Mouse (Mus musculus): Measurements from ENCODE around the gene Ccer2. TPM values are rescaled to one million over a fixed set of nuclear protein-coding genes. Genes with fewer than 3 reads are reported as not detected.

Gene Ccer2
- total RNA-seq, 1 experiment from 2014 or later: not detected

- no peak for DNase-seq
Measured at GRCm38 (mm10) chr7:28791706-28792105, 35.7 kb downstream of the Ccer2 start.

- DNase-seq: no peak
Measured at GRCm38 (mm10) chr7:28792391-28793185, 36.6 kb downstream of the Ccer2 start.

- DNase-seq: no peak
Measured at GRCm38 (mm10) chr7:28793834-28794233, 37.9 kb downstream of the Ccer2 start.

- no peak for DNase-seq
Measured at GRCm38 (mm10) chr7:28794496-28794895, 38.5 kb downstream of the Ccer2 start.

GRCm38 (mm10) chr7:28795832-28796231 is 39.9 kb downstream of the Ccer2 start:
- DNase-seq: no peak

GRCm38 (mm10) chr7:28796562-28796975 is 40.6 kb downstream of the Ccer2 start:
- DNase-seq: peak; percentile 88

- DNase-seq: no peak
Measured at GRCm38 (mm10) chr7:28799994-28800393, 44.0 kb downstream of the Ccer2 start.

GRCm38 (mm10) chr7:28801451-28801850 is 45.5 kb downstream of the Ccer2 start:
- DNase-seq: no peak

- DNase-seq: no peak
Measured at GRCm38 (mm10) chr7:28801901-28802670, 46.1 kb downstream of the Ccer2 start.

GRCm38 (mm10) chr7:28802846-28803588 is 47.0 kb downstream of the Ccer2 start:
- DNase-seq: no peak

GRCm38 (mm10) chr7:28803756-28804155 is 47.8 kb downstream of the Ccer2 start:
- DNase-seq: no peak

GRCm38 (mm10) chr7:28806869-28807268 is 50.9 kb downstream of the Ccer2 start:
- no peak for DNase-seq

- DNase-seq: peak; percentile 48
Measured at GRCm38 (mm10) chr7:28807641-28808220, 51.8 kb downstream of the Ccer2 start.

- DNase-seq: no peak
Measured at GRCm38 (mm10) chr7:28808221-28808941, 52.4 kb downstream of the Ccer2 start, which contains the start of gene Hnrnpl. Hnrnpl (plus strand) TSS chr7:28808541.

Other genes starting within 250 kb of the Ccer2 start
- gene Ifnl2, start 245.7 kb upstream of the Ccer2 start, total RNA-seq (2021): not detected in 2 replicates
- not detected in 2 replicates for gene Ifnl3, start 233.3 kb upstream of the Ccer2 start, total RNA-seq (2021)
- gene Sycn, start 215.3 kb upstream of the Ccer2 start, total RNA-seq (2021): not detected in 2 replicates
- not detected in 2 replicates for gene Nccrp1, start 208.9 kb upstream of the Ccer2 start, total RNA-seq (2021)
- 66.6 and 69.4 TPM in 2 replicates for gene Samd4b, start 158.0 kb upstream of the Ccer2 start, total RNA-seq (2021)
- 32.0 and 35.2 TPM in 2 replicates for gene Pak4, start 158.0 kb upstream of the Ccer2 start, total RNA-seq (2021)
- not detected in 2 replicates for gene Acp7, start 124.8 kb upstream of the Ccer2 start, total RNA-seq (2021)
- 1.3 and 1.9 TPM in 2 replicates for gene Fbxo27, start 63.3 kb upstream of the Ccer2 start, total RNA-seq (2021)
- 3.9 and 5.3 TPM in 2 replicates for gene Fbxo17, start 39.4 kb upstream of the Ccer2 start, total RNA-seq (2021)
- gene Mrps12, start 14.4 kb upstream of the Ccer2 start, total RNA-seq (2021): 78.8 and 86.5 TPM in 2 replicates
- 15.4 and 22.3 TPM in 2 replicates for gene Sars2, start 14.2 kb upstream of the Ccer2 start, total RNA-seq (2021)
- gene Sirt2, start 10.6 kb downstream of the Ccer2 start, total RNA-seq (2021): 71.4 and 75.2 TPM in 2 replicates
- 36.8 and 42.6 TPM in 2 replicates for gene Nfkbib, start 11.3 kb downstream of the Ccer2 start, total RNA-seq (2021)
- 2.9 and 3.1 TPM in 2 replicates for gene Rinl, start 32.8 kb downstream of the Ccer2 start, total RNA-seq (2021)
- 423 and 491 TPM in 2 replicates for gene Hnrnpl, start 52.4 kb downstream of the Ccer2 start, total RNA-seq (2021)
- gene Ech1, start 69.0 kb downstream of the Ccer2 start, total RNA-seq (2021): 445 and 492 TPM in 2 replicates
- 14.4 and 17.6 TPM in 2 replicates for gene Lgals4, start 77.7 kb downstream of the Ccer2 start, total RNA-seq (2021)
- gene Lgals7, start 107.7 kb downstream of the Ccer2 start, total RNA-seq (2021): not detected in 2 replicates
- gene Capn12, start 125.2 kb downstream of the Ccer2 start, total RNA-seq (2021): 0.21 TPM in 1 of 2 replicates, not detected in the other
- gene Actn4, start 206.2 kb downstream of the Ccer2 start, total RNA-seq (2021): 204 and 206 TPM in 2 replicates
- gene Eif3k, start 225.7 kb downstream of the Ccer2 start, total RNA-seq (2021): 222 and 254 TPM in 2 replicates
- 1.1 and 1.4 TPM in 2 replicates for gene Map4k1, start 225.9 kb downstream of the Ccer2 start, total RNA-seq (2021)

Measured in adrenal gland, postnatal 25 days (tissue).